ENCODE assay signal across 8 mouse cellular contexts in the genomic region with DNA sequence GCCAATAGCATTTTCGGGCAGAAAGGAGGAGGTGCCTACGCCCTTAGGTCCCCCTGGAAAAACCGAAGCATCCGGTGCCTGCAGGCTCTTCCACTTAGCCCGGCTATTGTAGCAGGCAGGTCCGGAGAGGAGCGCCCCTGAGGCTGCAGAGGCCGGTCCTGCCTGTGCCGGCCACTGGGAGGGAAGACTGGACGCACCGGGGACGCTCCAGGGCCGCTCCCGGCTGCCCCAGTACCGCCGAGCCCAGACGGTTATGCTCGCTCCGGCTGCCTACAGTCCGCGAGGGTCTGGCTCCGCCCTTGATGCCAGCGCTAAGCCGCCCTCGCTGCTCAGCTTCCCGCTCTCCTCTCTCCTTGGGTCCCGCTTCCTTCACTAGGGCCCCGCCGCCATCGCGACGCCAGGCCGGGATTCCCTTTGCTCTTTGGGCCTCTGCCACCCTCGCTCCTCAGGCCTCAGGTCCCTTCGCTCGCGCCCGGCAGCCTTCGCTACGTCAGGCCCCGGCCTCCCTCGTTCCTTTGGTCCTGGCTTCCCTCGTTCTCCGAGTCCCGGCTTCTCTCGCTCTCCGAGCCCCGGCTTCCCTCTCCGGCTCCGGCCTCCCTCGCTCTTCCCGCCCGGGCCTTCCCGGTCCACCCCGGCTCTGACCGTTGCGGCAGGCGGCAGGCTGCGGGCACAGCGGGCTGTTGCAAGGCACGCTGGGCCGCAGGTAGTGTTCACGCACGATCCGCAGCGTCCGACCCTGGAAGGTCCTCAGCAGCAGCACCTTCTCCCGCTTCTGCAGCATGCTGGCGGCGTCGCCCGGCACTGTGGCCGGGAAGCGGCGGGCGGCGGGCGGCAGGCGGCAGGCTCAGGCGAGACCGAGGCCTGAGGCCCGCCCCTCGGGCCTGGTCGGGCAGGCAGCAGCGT. TPM values are rescaled to one million over a fixed set of nuclear protein-coding genes. Genes with fewer than 3 reads are reported as not detected.
DNase-seq lines count a peak whose midpoint lies in the region; ATAC-seq and TF ChIP-seq lines count a peak whose summit lies in the region.

No protein-coding gene starts in this region.

- H3K4me3 ChIP-seq in MEL (ENCODE audit: control insufficient read depth in 1 of 2, insufficient read depth in 1 of 2, low read depth in 2 of 2, low read length in 2 of 2): peak overlapping the region; percentile 78 to 85
- peak overlapping the region; percentile 71 for H3K4me3 ChIP-seq in forebrain, embryonic 16.5 days (replicated peaks; ENCODE audit: low read length)
- peak overlapping the region; percentile 82 for H3K4me3 ChIP-seq in layer of hippocampus, adult 2 months
- peak overlapping the region; percentile 81 for H3K4me3 ChIP-seq in lung, adult 2 months (replicated peaks; ENCODE audit: extremely low read depth, low read depth, low read length)
- peak overlapping the region; percentile 59 for H3K4me3 ChIP-seq in neural tube, embryonic 15.5 days (replicated peaks)

- DNase-seq in MEL (ENCODE audit: low read depth, low spot score): peak; percentile 79
- peak; percentile 71 to 83 for DNase-seq in cerebellum, adult 18-20 months
- DNase-seq in heart, postnatal 4 days: peak; percentile 81
- DNase-seq in layer of hippocampus, adult 2 months (ENCODE audit: low spot score in 2 of 2): peak; percentile 42 to 56
- peak; percentile 86 for DNase-seq in lung, adult 2 months
- DNase-seq in testis, postnatal 10 days (ENCODE audit: low spot score): peak; percentile 84

- peak; percentile 68 to 71 for TF ChIP-seq POLR2A in MEL (IDR thresholded peaks at IDR 0.05; ENCODE audit: control insufficient read depth in 1 of 2, insufficient read depth in 1 of 2, low read depth in 1 of 2, low read length in 2 of 2, poor library complexity in 1 of 2)
- TF ChIP-seq POLR2A in lung, adult 2 months (IDR thresholded peaks at IDR 0.05; ENCODE audit: borderline replicate concordance, extremely low read depth, low read depth, low read length): peak; percentile 59; the same call in 1 of the 2 replicates

- TF ChIP-seq CTCF in MEL (IDR thresholded peaks at IDR 0.05 in 2 of 3, conservative IDR thresholded peaks at IDR 0.05 in 1 of 3; ENCODE audit: control insufficient read depth in 1 of 3, insufficient read depth in 1 of 3, low read depth in 2 of 3, low read length in 3 of 3, poor library complexity in 1 of 3, severe bottlenecking in 1 of 3): no peak
- TF ChIP-seq CTCF in layer of hippocampus, adult 2 months (conservative IDR thresholded peaks at IDR 0.05): peak; percentile 30; the same call in 1 of the 2 replicates
- no peak for TF ChIP-seq CTCF in lung, adult 2 months (IDR thresholded peaks at IDR 0.05; ENCODE audit: insufficient read depth, low read length)

- H3K4me1 ChIP-seq in MEL (ENCODE audit: control insufficient read depth in 1 of 2, insufficient read depth in 2 of 2, low read length in 2 of 2): peaks cover 0 to under 1% of the 10 kb centered on the region in 2 experiments; a peak in 2 of 4 replicates
- H3K4me1 ChIP-seq in forebrain, embryonic 16.5 days (replicated peaks; ENCODE audit: control insufficient read depth, insufficient read depth, low read length): peaks cover 9% of the 10 kb centered on the region
- H3K4me1 ChIP-seq in lung, adult 2 months (ENCODE audit: control insufficient read depth, insufficient read depth, low read length): no peaks in the 10 kb centered on the region
- H3K4me1 ChIP-seq in neural tube, embryonic 15.5 days: peaks cover 25% of the 10 kb centered on the region

- no peak for TF ChIP-seq RAD21 in MEL (IDR thresholded peaks at IDR 0.05; ENCODE audit: low read depth, low read length)

- under 1% methylated on average over 83 of the region's 85 CpGs for WGBS in forebrain, embryonic 16.5 days
- under 1% methylated on average over 84 of the region's 85 CpGs for WGBS in lung, adult 2 months
- under 1% methylated on average over 83 of the region's 85 CpGs for WGBS in neural tube, embryonic 15.5 days

- peak overlapping the region; percentile 85 for H3K4me2 ChIP-seq in forebrain, embryonic 16.5 days (ENCODE audit: low read length)
- H3K4me2 ChIP-seq in neural tube, embryonic 15.5 days: peak overlapping the region; percentile 81

- no peaks in the 10 kb centered on the region for H3K9me3 ChIP-seq in MEL (replicated peaks; ENCODE audit: insufficient read depth, low read length)
- H3K9me3 ChIP-seq in forebrain, embryonic 16.5 days (ENCODE audit: control insufficient read depth, low read length): no peaks in the 10 kb centered on the region
- H3K9me3 ChIP-seq in neural tube, embryonic 15.5 days (replicated peaks): no peaks in the 10 kb centered on the region

- no peaks in the 10 kb centered on the region for H3K27me3 ChIP-seq in MEL (ENCODE audit: control insufficient read depth in 1 of 2, insufficient read depth in 2 of 2, low read length in 2 of 2)
- no peaks in the 10 kb centered on the region for H3K27me3 ChIP-seq in forebrain, embryonic 16.5 days (replicated peaks; ENCODE audit: control insufficient read depth, insufficient read depth, low read length)
- H3K27me3 ChIP-seq in neural tube, embryonic 15.5 days (replicated peaks): no peaks in the 10 kb centered on the region

- no peak for TF ChIP-seq EP300 in MEL (IDR thresholded peaks at IDR 0.05; ENCODE audit: low read depth in 1 of 2, low read length in 2 of 2)

- H3K27ac ChIP-seq in MEL (ENCODE audit: control insufficient read depth, low read depth, low read length): peak overlapping the region; percentile 82
- H3K27ac ChIP-seq in forebrain, embryonic 16.5 days (ENCODE audit: low read length): peak overlapping the region; percentile 99
- H3K27ac ChIP-seq in layer of hippocampus, adult 2 months: peak overlapping the region; percentile 95
- H3K27ac ChIP-seq in neural tube, embryonic 15.5 days (replicated peaks): peak overlapping the region; percentile 98

- H3K36me3 ChIP-seq in MEL (ENCODE audit: control insufficient read depth in 1 of 2, insufficient read depth in 2 of 2, low read length in 2 of 2): peaks cover 0 to 5% of the 10 kb centered on the region in 2 experiments; a peak in 2 of 4 replicates
- H3K36me3 ChIP-seq in forebrain, embryonic 16.5 days (ENCODE audit: control insufficient read depth, insufficient read depth): no peaks in the 10 kb centered on the region
- H3K36me3 ChIP-seq in neural tube, embryonic 15.5 days: peaks cover 9% of the 10 kb centered on the region; the same call in 1 of the 2 replicates

- H3K9ac ChIP-seq in MEL (ENCODE audit: control insufficient read depth, low read depth, low read length, poor library complexity, severe bottlenecking): peak overlapping the region; percentile 100
- peak overlapping the region; percentile 100 for H3K9ac ChIP-seq in forebrain, embryonic 16.5 days (replicated peaks; ENCODE audit: low read depth, low read length)
- H3K9ac ChIP-seq in neural tube, embryonic 15.5 days (replicated peaks): peak overlapping the region; percentile 98

- peaks cover 13% of the 10 kb centered on the region for H3K79me2 ChIP-seq in MEL (ENCODE audit: control insufficient read depth, insufficient read depth, low read length, poor library complexity)

- peak; percentile 91 for ATAC-seq in forebrain, embryonic 16.5 days
- ATAC-seq in neural tube, embryonic 15.5 days (ENCODE audit: low FRiP score): peak; percentile 87

TF ChIP-seq in MEL, 35 proteins besides CTCF, POLR2A, EP300 and RAD21 (continues in another document):
- 0 out of 2 replicates have a peak, but pooled peaks have one; percentile 17 for TF ChIP-seq ZKSCAN1 (IDR thresholded peaks at IDR 0.05; ENCODE audit: low read depth, low read length)
- peak; percentile 59 for TF ChIP-seq NELFE (IDR thresholded peaks at IDR 0.05; ENCODE audit: low read depth, low read length)
- peak; percentile 7; the same call in 1 of the 2 replicates for TF ChIP-seq TCF12 (IDR thresholded peaks at IDR 0.05; ENCODE audit: low read depth, low read length)
- peak; percentile 58; the same call in 1 of the 2 replicates for TF ChIP-seq SIN3A (IDR thresholded peaks at IDR 0.05; ENCODE audit: low read length)
- peak; percentile 60 for TF ChIP-seq MXI1 (IDR thresholded peaks at IDR 0.05; ENCODE audit: low read depth, low read length)
- TF ChIP-seq MYC (IDR thresholded peaks at IDR 0.05; ENCODE audit: low read depth, low read length): no peak
- peak; percentile 99 for TF ChIP-seq UBTF (IDR thresholded peaks at IDR 0.05; ENCODE audit: borderline replicate concordance, insufficient read depth, low read depth, low read length)
- peak; percentile 28; the same call in 1 of the 2 replicates for TF ChIP-seq ZMIZ1 (IDR thresholded peaks at IDR 0.05; ENCODE audit: low read depth, low read length)
- TF ChIP-seq TAL1 (IDR thresholded peaks at IDR 0.05; ENCODE audit: low read length): no peak

RNA-seq across cellular contexts. Expression of a gene that starts 0.5 kb away (rescaled TPM):
- total RNA-seq in MEL (2012; rRNA removed): 13.1 and 13.4 TPM in 2 replicates
- polyA plus RNA-seq in MEL (2012; ENCODE audit: insufficient read depth in 1 of 2, insufficient read length in 2 of 2, low read depth in 1 of 2, low replicate concordance in 2 of 2, missing spikeins in 1 of 2): 10 to 100 TPM in 1 of 2 experiments, not detected in 1; 14.0 TPM
- 25.3 and 25.9 TPM in 2 replicates for polyA plus RNA-seq in forebrain, embryonic 16.5 days (2015; fragmentation: Nextera tagmentation; extraction: Ambion mirVana)
- total RNA-seq in heart, postnatal 4 days (2021): 10 to 100 TPM; 21.6 to 22.1 TPM
- total RNA-seq in layer of hippocampus, adult 2 months (2021): 10 to 100 TPM; 27.3 to 29.3 TPM
- polyA plus RNA-seq in lung, adult 2 months (2012; rRNA removed): 8.2 and 8.9 TPM in 2 replicates
- 20.5 and 21.8 TPM in 2 replicates for polyA plus RNA-seq in neural tube, embryonic 15.5 days (2015; fragmentation: Nextera tagmentation; extraction: Ambion mirVana)

RNA-seq across cellular contexts. Expression of a gene that starts 44.8 kb away (rescaled TPM):
- 0.03 and 0.08 TPM in 2 replicates for total RNA-seq in MEL (2012; rRNA removed)
- under 1 TPM in 1 of 2 experiments, not detected in 1; 0.93 TPM for polyA plus RNA-seq in MEL (2012; ENCODE audit: insufficient read depth in 1 of 2, insufficient read length in 2 of 2, low read depth in 1 of 2, low replicate concordance in 2 of 2, missing spikeins in 1 of 2)
- polyA plus RNA-seq in forebrain, embryonic 16.5 days (2015; fragmentation: Nextera tagmentation; extraction: Ambion mirVana): 6.8 and 10.1 TPM in 2 replicates
- 1 to 10 TPM; 1.0 to 1.7 TPM for total RNA-seq in heart, postnatal 4 days (2021)
- total RNA-seq in layer of hippocampus, adult 2 months (2021): 10 to 100 TPM; 14.1 to 18.5 TPM
- 0.52 and 0.67 TPM in 2 replicates for polyA plus RNA-seq in lung, adult 2 months (2012; rRNA removed)
- 16.5 and 17.8 TPM in 2 replicates for polyA plus RNA-seq in neural tube, embryonic 15.5 days (2015; fragmentation: Nextera tagmentation; extraction: Ambion mirVana)

RNA-seq across cellular contexts. Expression of a gene that starts 59.2 kb away (rescaled TPM):
- total RNA-seq in MEL (2012; rRNA removed): 176 and 189 TPM in 2 replicates
- polyA plus RNA-seq in MEL (2012; ENCODE audit: insufficient read depth in 1 of 2, insufficient read length in 2 of 2, low read depth in 1 of 2, low replicate concordance in 2 of 2, missing spikeins in 1 of 2): 100 to 1,000 TPM in 1 of 2 experiments, not detected in 1; 128 TPM
- polyA plus RNA-seq in forebrain, embryonic 16.5 days (2015; fragmentation: Nextera tagmentation; extraction: Ambion mirVana): 106 and 120 TPM in 2 replicates
- 10 to 100 TPM; 43.5 to 56.8 TPM for total RNA-seq in heart, postnatal 4 days (2021)
- 10 to 100 TPM; 15.4 to 21.7 TPM for total RNA-seq in layer of hippocampus, adult 2 months (2021)
- polyA plus RNA-seq in lung, adult 2 months (2012; rRNA removed): 2.5 and 4.9 TPM in 2 replicates
- polyA plus RNA-seq in neural tube, embryonic 15.5 days (2015; fragmentation: Nextera tagmentation; extraction: Ambion mirVana): 65.7 and 96.3 TPM in 2 replicates

Comparison
In these comparisons a context has a peak if more than half of its experiments do, and no peak if none do; other contexts are left out.
1. Peak in every context shown above with its lines: DNase-seq, ATAC-seq, H3K4me3 ChIP-seq and H3K27ac ChIP-seq.